Mouse (Mus musculus) neural tube, embryonic 11.5 days (tissue): ENCODE measurements around the gene Zfp637. TPM values are rescaled to one million over a fixed set of nuclear protein-coding genes. Genes with fewer than 3 reads are reported as not detected.

Experiments used
- ATAC-seq: fragments of 200-750 bp; cut with Nextera tagmentation; 2 replicates; pipeline ENCODE4 v1.8.0; 2017; ENCODE audit warnings: moderate number of reproducible peaks, mild to moderate bottlenecking, moderate TSS enrichment, moderate library complexity; ENCODE audit not compliant: insufficient read depth, low FRiP score, low TSS enrichment
- DNase-seq: peaks from one replicate; pipeline ENCODE4 v3.0.0-alpha.2; 2015; ENCODE audit warnings: low spot score
- H3K27ac ChIP-seq: fragments of 300-500 bp; sonication (generic); 2 replicates; pipeline ENCODE4 v1.5.1; 2014; ENCODE audit warnings: low read depth, mild to moderate bottlenecking, low read length
- H3K27me3 ChIP-seq: fragments of 300-500 bp; sonication (generic); 2 replicates; pipeline ENCODE4 v1.6.1; 2014; ENCODE audit warnings: mild to moderate bottlenecking, low read length, mixed read lengths; ENCODE audit not compliant: control insufficient read depth, insufficient read depth
- H3K36me3 ChIP-seq: fragments of 300-500 bp; sonication (generic); 2 replicates; pipeline ENCODE4 v1.6.1; 2014; ENCODE audit warnings: mild to moderate bottlenecking, low read length, moderate library complexity, mixed read lengths; ENCODE audit not compliant: control insufficient read depth, insufficient read depth
- H3K4me1 ChIP-seq: fragments of 300-500 bp; sonication (generic); 2 replicates; pipeline ENCODE4 v1.6.1; 2014; ENCODE audit warnings: low read length, mixed read lengths; ENCODE audit not compliant: control insufficient read depth, insufficient read depth
- H3K4me2 ChIP-seq: fragments of 300-500 bp; sonication (generic); 2 replicates; pipeline ENCODE4 v1.6.1; 2014; ENCODE audit warnings: low read depth, mild to moderate bottlenecking, moderate library complexity
- H3K4me3 ChIP-seq: fragments of 300-500 bp; sonication (generic); 2 replicates; pipeline ENCODE4 v1.5.1; 2014; ENCODE audit warnings: low read depth, low read length
- H3K9ac ChIP-seq: fragments of 300-500 bp; sonication (generic); 2 replicates; pipeline ENCODE4 v1.6.1; 2014; ENCODE audit warnings: mild to moderate bottlenecking, low read length
- H3K9me3 ChIP-seq: fragments of 300-500 bp; sonication (generic); 2 replicates; pipeline ENCODE4 v1.6.1; 2016; ENCODE audit warnings: low read length; ENCODE audit not compliant: control insufficient read depth
- WGBS: fragments of 180-500 bp; shearing (Covaris S2); extraction: QIAGEN DNeasy Blood & Tissue Kit; methylation state at CpG from one replicate; pipeline ENCODE4 v1.1.7; 2014; 5-methylcytosine and 5-hydroxymethylcytosine counted together
- polyA plus RNA-seq: library from polyadenylated mRNA; unstranded; fragments of >200 nt; fragmentation: Nextera tagmentation; extraction: Ambion mirVana; gene quantifications from 2 replicates; pipeline ENCODE4 v1.2.1, GENCODE M21; 2014

Zfp637 gene
- polyA plus RNA-seq, 1 experiment from 2014 or later = 132 TPM

DNA sequence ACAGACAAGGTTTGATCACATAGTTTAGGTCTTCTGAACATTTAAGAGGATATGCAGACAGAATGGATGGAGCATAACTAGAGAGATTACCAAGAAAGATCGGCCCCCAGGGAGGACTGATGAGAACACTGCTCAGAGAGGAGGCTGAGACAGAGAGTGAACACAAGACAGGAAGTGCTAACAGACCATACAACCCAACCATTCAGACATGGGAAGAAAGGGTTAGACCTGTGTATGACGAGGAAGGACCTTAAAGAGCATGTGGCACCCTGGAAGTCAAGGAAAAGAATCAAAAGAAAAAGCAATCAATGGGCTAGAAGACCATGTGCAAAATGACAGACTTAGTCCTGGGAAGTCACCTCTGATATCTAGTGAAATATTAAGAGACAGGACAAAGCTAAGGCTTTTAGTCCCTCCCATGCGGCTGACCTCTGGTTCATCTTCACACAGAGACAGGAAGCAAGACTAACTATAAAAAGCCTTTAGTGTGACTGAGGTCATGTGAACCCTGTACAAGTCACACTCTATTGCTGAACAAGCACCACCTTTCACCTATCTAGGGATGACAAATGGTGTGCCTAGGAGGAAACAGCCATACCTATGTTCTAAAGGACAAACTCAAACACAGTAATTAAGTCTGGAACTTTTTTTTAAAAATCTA, 33.8 kb downstream of the Zfp637 start:
- no peaks in the 10 kb centered on the region for H3K9me3 ChIP-seq
- no peak overlapping the region for H3K9ac ChIP-seq
- no peaks in the 10 kb centered on the region for H3K36me3 ChIP-seq
- DNase-seq = no peak
- ATAC-seq = no peak
- 81% methylated on average over 3 of the region's 3 CpGs for WGBS
- H3K4me2 ChIP-seq = no peak overlapping the region
- H3K4me3 ChIP-seq = no peak overlapping the region
- H3K27me3 ChIP-seq = no peaks in the 10 kb centered on the region
- H3K4me1 ChIP-seq = no peaks in the 10 kb centered on the region
- H3K27ac ChIP-seq = no peak overlapping the region

- H3K4me2 ChIP-seq = peak overlapping the region; percentile 68
- H3K9ac ChIP-seq = peak overlapping the region; percentile 72
- no peaks in the 10 kb centered on the region for H3K27me3 ChIP-seq
- peak overlapping the region; percentile 96 for H3K27ac ChIP-seq
- 14% methylated on average over 26 of the region's 26 CpGs for WGBS
- ATAC-seq = peak; percentile 82
- H3K4me1 ChIP-seq = peaks cover 6% of the 10 kb centered on the region; the same call in 1 of the 2 replicates
- peak overlapping the region; percentile 41 for H3K4me3 ChIP-seq
- H3K36me3 ChIP-seq = no peaks in the 10 kb centered on the region
- no peaks in the 10 kb centered on the region for H3K9me3 ChIP-seq
- no peak for DNase-seq
These were observed 37.9 kb downstream of the Zfp637 start for GRCm38 (mm10) chr6:117878700-117879407.

- H3K36me3 ChIP-seq = no peaks in the 10 kb centered on the region
- DNase-seq = peak; percentile 100
- H3K27ac ChIP-seq = peak overlapping the region; percentile 96
- peak; percentile 93 for ATAC-seq
- H3K27me3 ChIP-seq = no peaks in the 10 kb centered on the region
- no peaks in the 10 kb centered on the region for H3K9me3 ChIP-seq
- H3K4me2 ChIP-seq = peak overlapping the region; percentile 68
- peak overlapping the region; percentile 41 for H3K4me3 ChIP-seq
- H3K9ac ChIP-seq = peak overlapping the region; percentile 72
- under 1% methylated on average over 67 of the region's 67 CpGs for WGBS
- peaks cover 6% of the 10 kb centered on the region; the same call in 1 of the 2 replicates for H3K4me1 ChIP-seq
These were observed 38.6 kb downstream of the Zfp637 start for GRCm38 (mm10) chr6:117879408-117880115.

GRCm38 (mm10) chr6:117880394-117880838, 39.4 kb downstream of the Zfp637 start:
- Histone ChIP-seq H3K9ac (no peak overlapping the region; the same call in 1 of the 2 replicates), H3K4me2 (peak overlapping the region; percentile 68), H3K27me3 (no peaks in the 10 kb centered on the region), H3K4me1 (peaks cover 6% of the 10 kb centered on the region; the same call in 1 of the 2 replicates), H3K27ac (peak overlapping the region; percentile 96), H3K36me3 (no peaks in the 10 kb centered on the region), H3K4me3 (peak overlapping the region; percentile 41), H3K9me3 (no peaks in the 10 kb centered on the region)
- DNase-seq (no peak), ATAC-seq (no peak)
- WGBS = 35% methylated on average over 3 of the region's 3 CpGs

DNA sequence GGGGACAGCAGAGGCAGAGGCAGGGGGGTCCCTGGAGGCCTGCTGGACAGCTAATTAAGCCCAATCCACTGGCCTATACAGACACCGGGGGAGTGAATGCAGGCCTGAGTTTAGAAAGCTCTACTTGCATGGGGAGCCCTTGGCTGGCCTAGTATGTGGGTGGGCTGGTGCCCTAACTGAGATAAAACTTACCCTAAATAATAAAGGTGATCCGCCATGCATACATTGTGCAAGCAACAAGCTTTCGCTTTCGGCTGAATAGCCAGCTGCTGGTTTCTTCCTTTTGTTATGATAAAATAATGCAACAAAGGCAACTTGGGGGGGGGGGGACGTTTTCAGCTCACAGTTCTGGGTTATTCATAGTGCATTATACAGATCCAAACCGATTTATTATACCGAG, 40.2 kb downstream of the Zfp637 start:
- Histone ChIP-seq H3K36me3 (no peaks in the 10 kb centered on the region), H3K27me3 (no peaks in the 10 kb centered on the region), H3K9ac (no peak overlapping the region), H3K4me3 (no peak overlapping the region), H3K9me3 (no peaks in the 10 kb centered on the region), H3K27ac (no peak overlapping the region), H3K4me2 (no peak overlapping the region), H3K4me1 (peaks cover 6% of the 10 kb centered on the region; the same call in 1 of the 2 replicates)
- WGBS = 51% methylated on average over 7 of the region's 7 CpGs
- ATAC-seq = no peak
- DNase-seq = no peak

- no peak for DNase-seq
- H3K9ac ChIP-seq = no peak overlapping the region
- no peak overlapping the region for H3K4me3 ChIP-seq
- H3K9me3 ChIP-seq = no peaks in the 10 kb centered on the region
- 72% methylated on average over 7 of the region's 7 CpGs for WGBS
- no peaks in the 10 kb centered on the region for H3K36me3 ChIP-seq
- peaks cover 6% of the 10 kb centered on the region; the same call in 1 of the 2 replicates for H3K4me1 ChIP-seq
- H3K27me3 ChIP-seq = no peaks in the 10 kb centered on the region
- no peak overlapping the region for H3K4me2 ChIP-seq
- H3K27ac ChIP-seq = no peak overlapping the region
- no peak for ATAC-seq
These were observed 41.0 kb downstream of the Zfp637 start for GRCm38 (mm10) chr6:117881997-117882396.

GRCm38 (mm10) chr6:117885943-117886342, 45.0 kb downstream of the Zfp637 start:
- WGBS = 72% methylated on average over 2 of the region's 2 CpGs
- no peak overlapping the region for H3K4me2 ChIP-seq

GRCm38 (mm10) chr6:117888032-117888431, 47.1 kb downstream of the Zfp637 start:
- Histone ChIP-seq H3K27me3 (no peaks in the 10 kb centered on the region), H3K36me3 (no peaks in the 10 kb centered on the region), H3K27ac (no peak overlapping the region), H3K4me3 (no peak overlapping the region), H3K9ac (no peak overlapping the region), H3K4me2 (no peak overlapping the region), H3K9me3 (no peaks in the 10 kb centered on the region), H3K4me1 (no peaks in the 10 kb centered on the region)
- no peak for ATAC-seq
- DNase-seq = no peak
- WGBS = 40% methylated on average over 1 of the region's 1 CpGs

More at GRCm38 (mm10) chr6:117885943-117886342, 45.0 kb downstream of the Zfp637 start:
- no peak overlapping the region for H3K9ac ChIP-seq
- H3K4me3 ChIP-seq = no peak overlapping the region
- H3K4me1 ChIP-seq = no peaks in the 10 kb centered on the region
- no peaks in the 10 kb centered on the region for H3K27me3 ChIP-seq
- no peak for ATAC-seq
- DNase-seq = no peak
- no peak overlapping the region for H3K27ac ChIP-seq
- H3K36me3 ChIP-seq = no peaks in the 10 kb centered on the region
- no peaks in the 10 kb centered on the region for H3K9me3 ChIP-seq
